Mouse (Mus musculus) liver, adult (tissue): ENCODE data around the gene Sox5.

Experiments
- GATA4 ChIP-seq: IDR thresholded peaks from 2 replicates; pipeline ENCODE4 v1.6.1; 2014; ENCODE audit warnings: mild to moderate bottlenecking, low read length; ENCODE audit not compliant: insufficient replicate concordance

Gene Sox5

GRCm38 (mm10) chr6:144704962-144705361 lies 76.8 kb downstream of the Sox5 start:
- no peak for TF ChIP-seq GATA4

- TF ChIP-seq GATA4 = peak; percentile 26; the same call in 1 of the 2 replicates
These were observed 86.1 kb downstream of the Sox5 start for GRCm38 (mm10) chr6:144695660-144696059.

DNA sequence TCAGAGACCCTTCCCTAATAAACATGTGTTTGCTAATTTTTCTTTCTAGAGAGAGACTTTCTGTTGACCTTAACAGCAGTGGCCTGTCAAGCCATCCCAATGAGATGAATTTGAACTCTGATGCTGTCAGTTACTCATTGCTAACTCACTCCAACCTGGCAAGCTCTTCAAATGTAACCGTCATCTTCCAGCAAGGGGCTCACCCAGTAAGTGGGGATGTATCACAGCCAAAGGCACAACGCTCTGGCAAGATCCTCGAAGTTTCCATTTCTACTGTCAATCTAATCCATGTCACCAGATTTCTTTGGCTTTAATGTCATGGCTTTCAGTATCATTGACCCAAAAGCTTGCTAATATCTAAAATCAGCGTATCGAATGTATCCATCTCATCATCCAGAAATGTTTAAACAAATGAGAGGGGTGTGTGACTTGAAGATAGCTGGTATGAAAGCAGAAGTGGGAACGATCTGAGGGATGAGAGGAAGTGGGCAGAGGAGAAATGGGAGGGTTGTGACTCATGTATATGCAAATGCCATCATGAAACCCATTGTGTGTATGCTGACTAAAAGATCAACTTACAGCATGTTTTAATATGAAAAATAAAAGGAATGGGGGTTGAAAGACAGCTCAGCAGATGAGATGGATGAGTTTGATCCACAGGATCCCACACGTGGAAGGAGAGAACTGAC lies 88.4 kb downstream of the Sox5 start:
- no peak for TF ChIP-seq GATA4

- TF ChIP-seq GATA4 = no peak
These were observed 90.3 kb downstream of the Sox5 start for GRCm38 (mm10) chr6:144691298-144692041.

DNA sequence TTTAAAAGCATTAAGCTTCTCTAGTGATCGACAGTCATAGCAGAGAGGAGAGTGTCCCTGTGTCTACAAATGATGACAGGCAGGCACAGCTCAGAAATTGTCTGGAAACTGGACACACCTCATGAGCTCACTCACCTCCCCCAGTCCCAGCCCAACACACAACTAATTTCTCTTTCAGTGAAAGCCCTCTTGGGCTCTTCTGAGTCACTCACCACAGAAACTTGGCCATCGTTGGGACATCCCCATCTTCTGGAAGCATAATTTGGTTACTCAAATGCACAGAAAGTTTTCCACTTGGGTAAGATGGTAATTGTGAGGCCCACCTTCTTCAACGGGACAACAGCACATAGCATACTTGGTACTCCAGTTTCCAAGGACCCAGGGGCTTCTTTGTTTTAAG lies 92.7 kb downstream of the Sox5 start:
- TF ChIP-seq GATA4 = no peak

GRCm38 (mm10) chr6:144687681-144688080 lies 94.1 kb downstream of the Sox5 start:
- no peak for TF ChIP-seq GATA4

DNA sequence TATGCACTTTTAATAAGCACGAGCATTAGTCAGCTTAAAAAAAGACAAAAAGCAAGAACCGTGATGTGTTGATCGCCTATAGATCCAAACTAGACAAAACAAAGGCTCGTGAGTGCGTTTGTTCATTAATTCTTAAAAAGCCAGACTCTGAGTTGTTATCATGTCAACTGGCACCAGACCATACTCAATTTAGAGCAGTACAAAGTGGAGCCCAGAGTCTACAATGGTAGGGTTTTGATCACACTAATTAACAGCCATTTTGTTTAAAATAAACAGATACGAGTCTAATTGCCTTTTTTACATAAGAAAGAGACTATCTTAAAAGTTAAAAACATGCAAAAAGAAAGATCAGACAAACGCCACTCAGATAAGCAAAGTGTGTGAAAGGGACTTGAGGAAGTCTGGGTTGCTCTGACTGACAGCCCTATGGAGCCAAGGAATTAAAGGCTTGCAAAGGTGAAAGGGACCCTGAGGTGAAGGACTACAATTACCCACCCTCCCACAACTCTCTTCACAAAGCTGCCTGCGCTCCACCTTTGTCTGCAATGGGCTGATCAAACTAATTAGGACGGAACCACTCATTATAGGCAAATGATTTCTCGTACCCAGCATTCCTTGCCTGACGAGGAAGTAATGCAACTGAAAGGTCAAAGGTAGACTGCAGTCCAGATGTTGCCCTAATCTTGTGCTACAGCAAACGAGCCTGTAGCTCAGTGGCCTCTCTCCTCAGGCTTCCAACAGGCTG lies 100.6 kb downstream of the Sox5 start:
- no peak for TF ChIP-seq GATA4

DNA sequence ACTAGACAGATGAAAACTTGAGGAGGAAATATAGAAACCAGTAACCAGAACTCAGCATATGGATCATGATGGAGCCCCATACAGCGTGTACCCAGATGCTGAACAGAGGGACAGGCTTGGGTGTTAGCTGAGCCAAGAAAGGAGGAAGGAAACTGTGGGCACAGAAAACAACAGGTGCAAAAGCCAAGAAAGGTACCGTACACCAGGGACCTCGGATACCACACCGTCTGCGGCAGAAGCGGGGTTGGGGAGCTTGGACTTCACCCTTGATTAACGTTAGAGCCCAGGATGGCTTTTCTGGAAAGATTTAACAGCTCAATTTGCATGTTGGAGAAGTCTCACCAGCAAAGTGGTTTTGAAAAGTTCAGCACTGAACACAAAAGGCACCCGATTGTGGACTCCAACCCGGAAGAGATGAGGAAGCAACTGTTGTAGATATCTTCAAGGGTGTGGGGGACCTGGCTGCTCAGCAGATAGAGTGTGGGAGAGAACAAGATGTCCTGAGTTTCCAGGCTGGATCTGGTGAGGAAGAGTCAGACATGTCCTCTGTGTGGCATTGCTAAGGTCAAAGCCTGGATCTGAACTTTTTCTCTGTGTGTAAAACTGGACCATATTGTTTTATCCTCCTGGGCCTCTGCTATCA lies 104.2 kb downstream of the Sox5 start:
- TF ChIP-seq GATA4 = no peak

DNA sequence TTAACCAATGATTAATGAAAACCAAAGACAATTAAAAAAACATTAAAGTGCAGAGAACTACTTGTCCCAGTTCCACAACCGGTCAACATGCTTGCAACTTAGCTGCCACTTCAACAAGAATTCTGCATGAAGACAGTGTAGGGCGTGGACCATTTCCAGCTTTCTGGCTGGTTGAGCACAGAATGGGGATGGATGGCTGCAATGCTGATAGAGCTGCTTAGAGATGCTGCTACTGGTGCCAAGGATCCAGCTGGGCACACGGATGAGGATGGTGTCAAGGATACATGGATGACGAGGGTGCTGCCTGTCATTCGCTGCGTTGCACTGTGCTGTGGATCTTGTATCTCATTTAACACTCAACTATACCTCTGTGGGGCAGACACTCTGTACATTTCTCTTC lies 106.7 kb downstream of the Sox5 start:
- TF ChIP-seq GATA4 = no peak

GRCm38 (mm10) chr6:144673906-144674305 lies 107.9 kb downstream of the Sox5 start:
- no peak for TF ChIP-seq GATA4

DNA sequence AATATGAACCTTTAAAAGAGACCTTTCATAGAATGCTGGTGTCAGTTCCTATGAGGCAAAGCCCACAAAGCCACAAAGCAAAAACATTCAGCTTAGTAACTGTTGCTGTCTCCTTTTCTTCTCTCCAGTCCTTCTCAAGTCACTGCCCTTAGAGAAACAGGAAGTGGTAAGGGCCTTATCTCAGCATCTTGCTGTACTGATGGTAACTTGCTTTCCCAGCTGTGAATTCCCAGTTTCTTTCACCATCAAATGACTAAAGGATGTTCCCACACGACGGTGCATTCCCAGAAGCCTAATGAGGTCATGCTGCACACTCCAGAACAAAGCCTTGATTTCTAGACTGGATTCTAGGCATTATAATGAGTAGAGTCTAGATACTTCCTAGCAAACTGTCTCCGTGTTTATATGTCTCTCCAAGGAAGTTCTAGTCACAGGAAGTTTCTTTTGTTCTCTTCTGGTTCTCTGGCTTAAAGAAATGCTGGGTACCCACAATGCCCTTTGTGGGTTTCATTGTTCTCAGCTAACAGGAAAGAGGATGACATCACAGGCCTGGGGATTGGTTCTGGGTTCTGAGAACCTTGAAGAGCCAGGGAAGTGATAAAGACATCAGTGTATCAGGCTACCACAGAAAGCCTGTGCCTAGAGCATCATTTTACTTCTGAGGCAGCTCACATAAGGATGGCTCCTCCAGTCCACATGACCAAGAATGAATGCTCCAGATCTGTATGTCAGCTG lies 111.2 kb downstream of the Sox5 start:
- TF ChIP-seq GATA4 = no peak

GRCm38 (mm10) chr6:144666617-144667016 lies 115.2 kb downstream of the Sox5 start:
- TF ChIP-seq GATA4 = no peak

- no peak for TF ChIP-seq GATA4
These were observed 117.0 kb downstream of the Sox5 start for GRCm38 (mm10) chr6:144664765-144665164.

DNA sequence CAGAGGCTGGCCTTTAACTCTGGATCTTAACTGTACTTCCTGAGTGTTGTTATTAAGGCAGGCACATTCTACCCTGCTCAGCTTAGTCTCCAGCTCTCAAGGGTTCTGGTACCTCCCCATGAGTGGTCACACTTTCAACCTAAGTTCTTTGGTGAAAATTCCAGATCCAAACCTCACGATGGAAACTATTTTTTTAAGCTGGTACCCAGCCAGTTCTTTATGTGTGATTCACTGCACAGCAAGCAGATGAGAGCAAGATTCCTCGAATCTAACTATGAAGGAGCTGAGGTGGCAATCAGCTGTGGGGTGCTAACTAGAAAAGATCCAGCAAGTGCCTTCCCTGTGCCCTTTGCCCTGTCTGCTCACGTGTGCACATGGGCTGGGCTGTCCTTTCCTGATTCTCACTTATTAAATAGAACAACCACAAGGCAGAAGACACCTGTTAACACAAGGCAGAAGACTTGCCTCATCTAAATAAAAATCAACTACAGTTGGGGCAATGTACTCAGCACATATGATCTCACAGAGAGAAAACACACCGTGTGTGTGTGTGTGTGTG lies 118.2 kb downstream of the Sox5 start:
- no peak for TF ChIP-seq GATA4
